Mouse (Mus musculus) olfactory bulb, adult 2 months (tissue): Measurements from ENCODE around the gene Pyroxd2.

Source experiments
- CTCF ChIP-seq: fragments of 200-500 bp; IDR thresholded peaks from 2 replicates; pipeline ENCODE4 v1.5.1; 2012; ENCODE audit warnings: low read depth, mild to moderate bottlenecking, low read length, moderate library complexity; ENCODE audit not compliant: insufficient read depth
- POLR2A ChIP-seq: fragments of 200-500 bp; IDR thresholded peaks from 2 replicates; pipeline ENCODE4 v1.6.1; 2012; ENCODE audit warnings: mild to moderate bottlenecking, low read depth, low read length, moderate library complexity; ENCODE audit not compliant: insufficient read depth

DNA sequence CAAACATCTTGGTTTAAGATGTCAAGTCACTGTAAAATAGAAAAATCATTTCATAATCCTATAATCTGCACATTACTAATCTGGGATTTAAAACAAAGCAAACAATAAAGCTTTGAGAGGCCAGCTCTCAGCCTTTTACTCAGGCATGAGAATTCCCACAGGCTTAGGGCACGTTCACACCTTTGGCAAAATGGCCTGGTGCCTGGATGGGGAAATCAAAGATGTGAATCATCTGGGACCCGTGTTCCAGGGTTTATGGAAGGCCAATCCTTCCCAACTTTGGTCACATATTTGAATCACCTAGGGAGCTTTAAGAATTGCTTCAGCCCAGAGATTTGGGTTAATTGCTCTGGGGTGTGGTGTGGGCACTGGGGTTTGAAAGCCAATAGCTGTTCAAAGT is 45.3 kb upstream of the Pyroxd2 start:
- no peak for TF ChIP-seq CTCF
- TF ChIP-seq POLR2A = no peak
